Mouse (Mus musculus) spleen, embryonic (tissue): ENCODE measurements at regions not wholly inside any gene's neighbourhood (a gene's known extent, or its start where the extent isn't known, plus 50 kb on each side); places are given as distances from the start of the nearest gene placed in this dataset.

Source experiments
- CTCF ChIA-PET: fragments of 350-600 bp; sonication (Branson Sonifier 250); formaldehyde crosslinking; loops from one replicate; lab custom pipeline; 2022; lab: Charles Lee

DNA sequence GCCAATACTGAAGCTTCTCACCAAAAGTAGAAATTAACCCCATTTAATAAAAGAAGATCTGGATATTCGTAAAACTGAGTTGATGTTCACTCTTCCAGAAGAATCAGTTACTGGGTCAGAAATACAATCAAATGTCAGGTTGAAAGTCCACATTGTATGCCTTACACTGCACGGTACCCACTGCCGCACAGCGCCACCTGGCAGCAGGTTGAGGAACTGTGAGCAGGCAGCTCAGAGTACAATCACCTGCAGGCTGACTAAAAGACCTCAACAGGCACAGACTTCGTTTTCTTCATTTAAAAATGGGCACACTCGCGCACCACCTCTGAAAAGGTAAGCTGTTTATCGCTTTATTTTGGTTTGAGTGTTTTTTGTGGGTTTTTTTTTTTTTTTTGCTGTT lies 341.8 kb upstream of the Mms22l start:
- CTCF ChIA-PET, result no interaction called here

DNA sequence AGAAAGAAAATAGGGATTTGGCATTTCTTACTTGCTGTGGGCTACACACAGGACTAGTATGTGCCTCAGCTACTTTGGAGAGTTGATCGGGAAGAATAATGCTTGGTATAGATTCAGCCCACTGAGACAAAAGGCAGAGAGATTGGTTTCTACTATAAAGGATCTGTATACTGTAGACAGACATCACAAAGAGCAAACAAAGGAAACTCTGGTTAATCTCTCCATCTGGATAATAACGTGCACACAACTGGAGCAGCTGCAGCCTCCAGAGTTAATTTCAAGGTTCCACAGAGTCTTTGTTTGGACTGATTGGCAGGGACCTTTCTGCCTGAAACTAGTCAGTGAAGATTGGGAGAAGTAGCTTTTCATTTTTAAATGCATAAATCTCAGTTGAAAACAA lies 322.5 kb upstream of the Mms22l start:
- CTCF ChIA-PET, result no interaction called here

DNA sequence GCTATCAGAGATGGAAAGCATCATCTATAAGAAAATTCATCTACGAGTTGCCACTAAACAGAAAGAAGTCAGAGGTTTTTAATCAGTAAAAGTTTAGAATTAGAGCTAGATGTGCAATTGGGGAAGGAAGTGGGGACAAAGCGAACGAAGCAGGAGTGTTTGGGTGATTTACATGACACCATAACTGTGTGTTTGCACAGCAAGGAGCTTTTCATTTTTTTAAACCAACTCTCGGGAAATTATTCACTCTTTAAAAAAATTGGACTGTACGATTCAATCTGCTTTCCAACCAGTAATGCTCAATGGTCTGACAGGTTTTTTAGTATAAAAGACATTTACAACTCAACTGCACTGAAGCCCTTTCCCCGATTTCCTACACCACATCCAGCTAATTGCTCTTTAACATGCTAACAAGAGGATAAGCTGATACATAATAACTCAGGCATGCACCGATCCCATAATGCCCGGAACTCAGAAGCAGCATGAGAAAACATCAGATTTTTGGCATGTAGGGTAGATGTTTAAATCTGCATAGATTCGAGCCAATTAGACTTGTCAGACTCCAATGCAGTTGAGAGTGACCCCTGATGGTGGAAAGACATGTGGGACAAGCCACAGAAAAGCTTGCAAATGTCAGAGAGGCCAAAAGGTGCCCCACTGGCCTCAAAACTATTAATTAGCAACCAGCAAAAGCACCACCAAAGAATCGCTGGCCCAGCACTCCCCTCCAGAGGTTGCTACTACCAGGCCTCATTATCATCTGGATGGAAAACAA lies 282.8 kb upstream of the Mms22l start:
- CTCF ChIA-PET, result no interaction called here

DNA sequence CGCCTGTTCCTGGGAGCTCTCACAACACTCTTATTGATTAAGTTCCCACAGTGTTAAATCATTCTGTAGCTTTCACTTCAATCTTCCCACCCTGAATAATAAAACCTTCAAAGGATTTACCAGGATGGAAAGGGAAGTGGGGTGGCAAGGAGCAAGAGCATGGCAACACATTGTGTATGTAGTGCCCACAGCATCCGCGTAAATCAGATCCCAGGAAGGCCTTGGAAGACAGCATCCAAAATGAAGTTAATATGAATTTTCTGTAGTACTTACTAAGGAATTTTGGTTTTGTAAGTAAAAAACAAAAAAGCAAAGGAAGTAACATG lies 282.3 kb upstream of the Mms22l start:
- CTCF ChIA-PET, result no interaction called here

DNA sequence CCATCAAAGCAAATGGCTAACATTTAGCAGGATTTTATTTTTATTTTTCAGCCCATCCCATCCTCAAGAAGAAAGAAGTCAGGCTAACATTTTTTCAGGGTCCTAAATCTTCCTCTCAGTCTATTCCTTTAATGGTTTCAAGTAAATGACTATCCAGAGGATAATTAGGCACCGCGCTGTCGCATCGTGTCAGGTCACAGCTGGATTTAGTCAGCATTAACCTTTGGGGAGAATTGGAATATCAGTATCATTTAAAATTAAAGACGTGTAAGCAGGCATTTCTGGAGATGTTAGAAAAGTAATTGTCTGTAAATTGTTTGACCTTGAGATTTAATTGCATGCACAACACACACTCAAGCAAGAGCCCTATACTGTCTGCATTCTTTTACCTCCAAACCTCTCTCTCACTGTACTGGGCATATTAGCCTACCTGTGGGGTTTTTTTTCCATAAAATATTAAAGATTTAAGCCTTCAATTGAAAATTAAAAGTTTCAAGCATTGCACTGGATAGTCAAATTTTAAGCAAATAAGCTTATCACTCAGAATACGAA lies 277.8 kb upstream of the Mms22l start:
- CTCF ChIA-PET, result no interaction called here

DNA sequence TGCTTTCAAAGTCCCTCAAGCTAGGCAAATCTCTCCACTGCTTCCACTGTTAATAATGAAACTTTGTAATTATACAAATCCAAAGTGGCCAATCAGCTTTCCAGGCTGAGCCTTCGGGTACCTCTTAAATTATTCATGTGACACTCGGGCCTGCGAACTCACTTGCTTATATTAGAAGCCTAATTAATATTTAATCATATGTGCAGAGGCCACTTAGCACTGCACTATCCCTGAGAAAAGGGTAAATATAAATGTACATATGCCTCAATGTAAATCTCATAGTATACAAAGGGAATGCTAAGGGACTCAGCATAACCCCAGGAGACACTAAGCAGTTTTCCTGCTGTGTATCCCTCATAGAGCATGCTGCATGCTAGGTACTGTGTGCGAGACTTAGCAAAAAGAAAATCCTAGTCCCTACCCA lies 277.2 kb upstream of the Mms22l start:
- CTCF ChIA-PET, result no interaction called here

DNA sequence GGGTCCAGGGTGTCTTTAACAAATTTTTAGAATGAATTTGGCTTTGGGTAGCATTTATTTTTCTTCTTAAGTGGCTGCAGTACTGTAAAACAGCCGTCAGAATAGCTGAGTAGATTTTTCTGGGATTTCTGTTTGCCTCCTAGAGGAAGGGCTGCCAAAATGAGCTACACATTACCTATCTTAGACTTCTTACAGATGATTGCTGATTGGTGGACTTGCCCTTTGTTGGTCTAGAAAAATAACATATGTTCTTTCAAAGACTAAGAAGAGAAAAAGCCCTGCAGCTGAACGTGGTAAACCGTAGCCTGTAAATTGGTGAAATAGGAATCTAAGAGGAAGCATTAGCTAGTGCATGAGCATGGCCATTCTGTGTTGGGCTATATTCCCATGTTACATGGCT lies 276.7 kb upstream of the Mms22l start:
- CTCF ChIA-PET, result no interaction called here

DNA sequence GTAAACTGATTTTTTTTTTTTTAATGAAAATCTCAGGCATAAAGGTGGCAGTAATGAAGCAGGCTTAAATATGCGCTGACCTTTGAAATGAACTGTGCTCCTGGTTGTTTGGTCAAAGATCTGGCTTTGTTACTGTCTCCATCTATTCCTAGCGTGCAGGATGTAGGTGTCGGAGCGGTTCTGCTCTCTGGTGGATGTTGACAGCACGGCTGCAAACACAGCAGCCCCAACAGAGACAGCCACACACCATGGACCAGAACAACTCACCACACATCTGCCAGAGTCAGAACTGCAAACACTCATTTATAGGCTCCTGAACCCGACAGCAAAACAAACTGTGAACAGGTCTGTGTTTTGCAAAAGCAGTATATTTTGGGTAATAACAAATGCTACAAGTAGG lies 251.1 kb upstream of the Mms22l start:
- CTCF ChIA-PET, result no interaction called here

DNA sequence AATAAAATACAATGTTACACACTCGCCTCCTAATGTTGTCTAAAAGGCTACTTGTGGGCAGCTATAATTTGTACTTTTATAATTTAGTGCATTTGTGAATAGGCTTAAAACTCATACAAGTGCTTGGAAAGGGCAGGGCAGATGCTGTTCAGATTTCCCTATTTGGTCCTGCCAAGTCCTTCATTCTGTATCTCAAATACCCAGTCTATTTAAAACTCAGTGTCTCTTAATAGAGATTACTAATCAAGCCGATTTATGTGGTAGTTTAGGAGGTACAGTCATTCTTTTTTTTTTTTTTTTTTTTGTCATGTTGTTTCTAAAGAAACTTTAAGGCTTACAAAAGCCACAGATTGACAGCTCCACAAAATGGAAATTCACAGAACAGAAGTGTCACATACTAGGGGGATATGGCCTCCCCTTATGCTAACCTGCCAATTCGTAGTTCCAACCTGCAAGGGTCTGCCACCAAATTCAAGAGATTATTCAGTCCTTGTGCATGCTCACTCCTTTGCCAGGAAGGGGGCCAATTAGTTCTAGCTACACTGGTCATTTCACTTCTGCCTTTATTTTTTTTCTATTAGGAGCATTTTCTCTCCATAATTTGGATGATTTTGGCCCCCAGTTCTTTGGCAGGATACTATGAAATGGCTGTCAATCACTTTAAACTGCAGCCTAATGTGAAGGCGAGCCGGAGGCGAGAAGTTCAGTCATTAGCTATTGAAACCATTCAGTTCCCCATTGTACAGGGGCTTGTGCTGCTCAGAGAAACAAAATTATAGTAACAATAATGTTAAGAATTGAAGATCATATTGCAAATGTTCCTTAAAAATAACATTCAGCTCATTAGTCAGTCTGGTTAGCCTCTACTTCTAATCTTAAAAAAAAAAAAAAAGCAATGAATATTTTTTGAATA lies 247.9 kb upstream of the Mms22l start:
- CTCF ChIA-PET, result interaction anchor here (0.6 kb wide), 1 partner anchor 260 kb away, joined by 3 read pairs; no protein-coding TSS in a partner anchor

DNA sequence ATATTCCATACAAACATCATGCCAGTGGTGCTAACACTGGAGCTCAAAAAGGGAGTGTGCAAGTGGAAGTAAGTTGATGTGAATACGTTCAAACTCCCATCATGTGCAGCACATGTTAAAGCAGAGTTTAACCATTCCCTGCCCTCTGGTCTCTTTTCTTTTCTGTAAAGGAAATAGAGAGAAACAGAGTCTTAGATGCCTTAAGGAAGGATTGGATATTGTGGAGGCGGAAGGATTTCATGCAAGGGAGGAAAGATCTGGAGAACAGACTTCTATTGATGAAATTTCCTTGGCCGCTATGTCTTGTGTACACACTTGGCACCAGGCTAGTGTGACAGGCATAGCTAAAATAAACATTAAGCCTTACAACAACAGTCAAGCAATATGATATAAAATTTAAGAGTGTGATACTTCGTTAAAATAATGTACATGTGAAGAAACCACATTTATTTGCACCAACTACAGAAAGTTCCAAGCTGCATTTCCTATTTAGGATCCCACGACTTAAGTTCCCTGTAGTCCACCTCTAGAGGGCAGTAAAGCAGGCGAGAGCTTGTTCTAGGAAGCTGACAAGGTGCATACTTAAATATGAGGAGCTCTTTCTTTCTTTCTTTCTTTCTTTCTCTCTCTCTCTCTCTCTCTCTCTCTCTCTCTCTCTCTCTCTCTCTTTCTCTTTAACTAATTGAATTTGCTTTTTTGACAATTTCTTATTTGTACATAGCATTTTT lies 246.8 kb upstream of the Mms22l start:
- CTCF ChIA-PET, result no interaction called here

DNA sequence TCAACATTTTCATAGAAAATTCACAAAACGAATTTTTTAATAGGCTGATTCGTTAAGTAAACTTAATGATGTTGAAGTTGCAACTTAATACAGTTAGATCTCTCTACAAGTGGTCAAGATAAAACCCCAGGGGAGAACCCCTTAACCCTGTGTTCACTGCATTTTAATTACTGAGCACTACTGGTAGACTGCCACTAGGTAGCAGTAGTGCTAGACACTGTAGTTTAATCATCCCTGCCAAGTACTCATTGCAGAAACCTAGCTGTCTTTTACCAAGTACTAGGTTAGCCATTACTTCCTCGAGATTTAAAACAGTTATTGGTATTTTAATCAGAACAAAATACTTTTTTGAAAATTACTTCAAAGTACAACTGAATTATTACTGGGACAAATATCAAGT lies 218.1 kb upstream of the Mms22l start:
- CTCF ChIA-PET, result no interaction called here
